Mouse (Mus musculus) gastrocnemius, adult 8-10 months (tissue): Measurements from ENCODE around the gene Gimap4. TPM values are rescaled to one million over a fixed set of nuclear protein-coding genes. Genes with fewer than 3 reads are reported as not detected.

ENCODE experiments used
- DNase-seq, 2 experiments: peaks; one replicate each; pipeline ENCODE4 v3.0.0; 2022; ENCODE audit warnings: low spot score in 2 of 2
- total RNA-seq, 4 experiments: library from RNA; stranded (reverse); gene quantifications; 2 replicates each; pipeline ENCODE4 v1.2.4; 2022

Gene Gimap4
- total RNA-seq, 4 experiments from 2014 or later: 2.5 to 4.5 (median 3.9) TPM

DNA sequence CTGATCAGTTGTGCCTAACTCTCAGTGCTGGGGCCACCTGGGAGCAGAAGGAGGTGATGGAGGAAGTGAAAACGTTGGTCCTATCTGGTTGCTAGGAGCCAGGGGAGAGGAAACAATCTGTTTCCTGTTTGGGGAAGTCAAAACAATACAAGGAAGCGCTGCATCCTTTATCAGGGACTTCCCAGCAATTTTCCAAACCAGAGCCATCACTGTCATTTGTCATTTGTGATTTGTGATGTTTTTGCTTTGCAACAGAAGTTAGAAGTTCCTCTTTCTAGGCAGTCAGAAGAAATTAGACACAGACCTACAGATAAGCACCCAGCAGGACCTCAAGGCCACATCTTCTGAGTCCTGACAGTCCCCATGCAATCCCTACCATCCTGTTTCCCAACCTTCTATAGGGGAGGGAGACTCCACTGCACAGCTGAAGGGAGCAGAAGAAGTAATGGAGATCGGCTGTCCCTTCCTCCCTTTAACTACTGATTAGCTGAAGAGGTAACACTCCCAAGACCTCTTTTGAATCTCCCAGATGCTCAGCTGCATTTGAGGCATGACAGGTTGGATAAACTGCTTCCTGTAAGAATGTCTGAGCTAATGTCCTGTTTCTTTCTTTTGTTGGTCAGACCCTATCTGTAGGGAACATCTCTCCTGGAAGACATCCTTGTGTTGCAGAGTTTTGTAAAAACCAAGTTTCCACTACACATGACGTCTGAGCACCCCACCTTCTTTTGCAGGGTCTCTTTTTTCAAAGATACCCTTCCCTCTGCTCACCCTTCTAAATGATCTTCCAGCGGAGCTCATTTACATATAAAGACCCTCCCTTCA is 16.1 kb downstream of the Gimap4 start:
- no peak for DNase-seq

DNA sequence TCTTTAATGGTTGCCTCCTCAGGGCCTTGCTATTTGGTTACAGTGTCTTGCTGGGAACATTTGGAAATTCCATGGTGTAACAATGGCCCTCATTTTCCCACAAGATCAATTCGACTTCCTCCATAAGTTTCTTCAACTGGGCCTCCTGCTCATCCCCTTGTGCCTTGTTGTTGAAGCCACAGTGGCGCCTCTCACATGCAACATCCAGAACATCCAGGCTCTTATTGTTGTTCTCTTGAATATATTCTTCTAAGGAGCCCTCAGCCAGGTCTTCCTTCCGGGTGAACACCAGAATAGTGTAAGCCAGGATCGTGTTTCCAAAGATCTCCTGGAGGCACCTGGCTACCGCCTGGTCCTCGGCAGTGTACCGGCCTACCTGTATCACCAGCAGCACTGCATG is 17.8 kb downstream of the Gimap4 start:
- no peak for DNase-seq

DNA sequence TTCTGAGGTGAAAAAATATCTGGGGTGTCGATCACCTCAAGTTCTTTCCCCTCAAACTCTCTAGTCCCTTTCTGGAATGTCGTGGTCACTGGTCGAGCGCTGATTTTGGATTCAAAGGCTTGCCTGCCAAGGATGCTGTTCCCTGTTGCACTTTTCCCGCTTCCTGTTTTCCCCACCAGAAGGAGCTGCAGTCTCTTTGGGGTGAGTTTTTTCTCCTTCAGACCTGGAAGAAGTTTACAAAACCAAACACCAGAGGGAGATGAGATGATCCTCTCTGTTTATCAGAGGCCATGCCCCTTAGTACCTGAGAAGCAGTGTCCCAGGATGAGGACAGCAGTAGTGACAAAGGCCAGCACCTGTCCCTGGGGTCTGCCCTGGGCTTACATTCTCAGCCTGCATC is 18.3 kb downstream of the Gimap4 start:
- DNase-seq: no peak

DNA sequence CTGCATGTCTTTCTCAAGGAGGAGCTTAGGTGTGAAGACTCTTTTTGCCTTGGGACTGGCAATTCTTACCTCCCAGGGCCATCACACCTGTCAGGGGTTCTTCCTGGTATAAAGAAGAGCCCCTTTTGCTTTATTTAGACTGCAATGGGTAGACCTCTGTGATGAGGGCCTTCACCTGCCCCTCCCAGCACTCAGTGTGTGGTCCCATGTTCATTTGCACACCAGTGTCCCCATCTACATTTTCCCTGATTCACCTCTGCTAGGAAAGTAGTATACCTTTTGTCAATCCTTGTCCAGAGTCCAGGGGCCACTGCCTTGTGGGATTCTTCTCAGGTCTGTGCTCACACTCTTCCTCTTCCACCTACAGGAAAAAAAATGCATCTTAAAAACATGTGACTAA is 19.8 kb downstream of the Gimap4 start:
- DNase-seq: no peak

DNA sequence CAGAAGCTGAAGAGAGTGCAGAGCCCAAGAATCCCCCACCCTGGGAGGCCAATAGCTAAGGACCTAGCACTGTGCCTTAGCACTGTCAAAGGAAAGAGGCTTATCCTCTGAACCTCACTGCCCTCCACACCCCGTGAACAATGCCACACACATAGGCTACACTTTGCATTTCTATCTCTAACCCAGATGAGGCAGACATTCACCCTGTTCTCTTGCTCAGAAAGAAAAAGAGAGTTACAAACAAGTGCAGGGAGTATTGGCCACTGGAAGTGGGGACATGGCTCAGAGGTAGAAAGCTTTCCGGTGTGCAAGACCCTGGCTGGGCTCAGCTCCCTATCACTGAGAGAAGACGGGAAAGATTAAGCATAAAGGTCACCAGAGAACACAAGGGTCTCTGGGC is 21.8 kb downstream of the Gimap4 start:
- DNase-seq: no peak

DNA sequence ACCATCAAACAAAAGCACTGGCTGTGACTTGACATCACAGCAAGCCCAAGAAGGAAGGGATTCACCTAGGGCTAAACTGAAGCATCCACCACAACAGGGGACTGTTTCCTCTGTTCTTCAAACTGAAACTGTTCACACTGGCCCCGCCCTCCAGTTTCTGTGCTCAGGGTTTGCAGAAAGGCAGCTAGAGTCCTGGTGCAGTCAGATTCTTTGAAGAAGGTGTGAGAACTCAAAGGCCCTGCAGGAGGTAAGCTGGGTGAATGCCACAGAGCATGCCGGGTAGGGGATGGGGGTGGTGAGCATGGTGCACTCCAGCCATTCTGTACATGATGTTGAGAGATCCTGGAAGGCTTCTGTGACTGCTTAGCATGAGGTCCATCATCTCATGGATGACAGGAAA is 34.1 kb downstream of the Gimap4 start, which contains the start of the genes Gm28053 and Gimap7:
Gene Gm28053, plus strand, starts transcription at position 153 of the 400 bp plus-strand sequence.
Gene Gimap7, plus strand, starts transcription at position 167 of the 400 bp plus-strand sequence.
- no peak for DNase-seq

DNA sequence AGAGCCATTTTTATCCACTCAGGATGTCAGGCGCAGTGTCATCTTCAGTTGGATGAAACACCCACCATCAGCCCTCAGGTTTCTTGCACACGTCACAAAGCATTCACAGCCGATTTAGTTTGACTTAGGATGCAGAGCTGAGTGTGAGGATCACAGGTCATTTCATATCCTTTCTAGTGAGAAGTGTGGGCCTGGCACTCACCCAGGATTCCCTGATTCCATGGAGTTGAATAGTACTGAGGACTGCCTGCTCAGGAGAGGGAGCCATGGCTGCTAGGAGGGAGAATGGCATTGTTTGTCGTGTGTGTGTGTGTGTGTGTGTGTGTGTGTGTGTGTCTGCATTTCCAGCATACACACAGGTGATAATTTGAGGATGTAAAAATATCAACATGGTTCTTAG is 36.0 kb downstream of the Gimap4 start:
- DNase-seq: no peak

DNA sequence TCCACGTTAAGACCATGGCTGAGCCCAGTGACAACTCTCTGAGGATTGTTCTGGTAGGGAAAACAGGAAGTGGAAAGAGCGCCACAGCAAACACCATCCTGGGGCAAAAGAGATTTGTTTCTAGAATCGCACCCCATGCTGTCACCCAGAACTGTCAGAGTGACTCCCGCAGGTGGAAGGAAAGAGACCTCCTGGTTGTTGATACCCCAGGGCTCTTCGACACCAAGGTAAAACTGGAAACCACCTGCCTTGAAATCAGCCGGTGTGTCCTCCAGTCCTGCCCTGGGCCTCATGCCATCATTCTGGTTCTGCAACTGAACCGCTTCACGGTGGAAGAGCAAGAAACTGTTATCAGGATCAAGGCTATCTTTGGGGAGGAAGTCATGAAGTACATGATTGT is 39.1 kb downstream of the Gimap4 start:
- DNase-seq: no peak

DNA sequence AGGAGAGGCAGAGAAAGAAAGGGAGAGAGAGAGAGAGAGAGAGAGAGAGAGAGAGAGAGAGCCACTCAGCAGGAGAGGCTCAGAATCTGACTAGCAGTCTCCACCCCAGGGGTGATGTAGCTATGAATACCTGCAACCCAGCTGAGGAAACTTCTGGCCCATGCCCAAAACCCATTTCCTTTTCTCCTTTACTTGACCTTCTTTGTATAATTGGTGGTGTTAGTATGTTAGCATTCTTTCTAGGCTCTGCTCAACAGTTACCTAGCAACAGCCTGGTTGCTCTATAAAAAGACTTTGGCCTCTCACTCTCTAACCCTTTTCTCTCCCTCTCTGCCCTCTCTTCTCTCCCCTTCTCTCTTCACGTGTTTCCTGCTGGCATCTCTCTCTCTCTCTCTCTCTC is 41.1 kb downstream of the Gimap4 start:
- DNase-seq: no peak

DNA sequence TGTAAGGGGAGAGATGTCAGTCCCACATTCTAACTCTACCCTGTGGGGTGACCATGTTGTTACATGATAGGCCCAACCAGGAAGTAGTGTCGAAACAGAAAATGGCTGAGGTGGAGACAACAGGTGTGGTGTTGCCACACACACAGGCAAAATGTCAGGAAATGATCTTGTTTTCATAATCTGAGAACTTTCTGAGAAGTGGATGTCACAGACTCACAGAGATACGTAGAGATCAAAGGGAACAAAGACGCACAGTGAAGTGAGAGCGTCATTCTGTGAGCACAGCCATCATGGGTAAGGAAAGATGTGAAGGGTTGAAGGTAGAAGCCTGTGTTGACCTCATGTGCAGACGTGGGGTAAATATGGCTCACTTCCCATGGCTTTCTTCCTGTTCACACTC is 43.4 kb downstream of the Gimap4 start:
- no peak for DNase-seq

DNA sequence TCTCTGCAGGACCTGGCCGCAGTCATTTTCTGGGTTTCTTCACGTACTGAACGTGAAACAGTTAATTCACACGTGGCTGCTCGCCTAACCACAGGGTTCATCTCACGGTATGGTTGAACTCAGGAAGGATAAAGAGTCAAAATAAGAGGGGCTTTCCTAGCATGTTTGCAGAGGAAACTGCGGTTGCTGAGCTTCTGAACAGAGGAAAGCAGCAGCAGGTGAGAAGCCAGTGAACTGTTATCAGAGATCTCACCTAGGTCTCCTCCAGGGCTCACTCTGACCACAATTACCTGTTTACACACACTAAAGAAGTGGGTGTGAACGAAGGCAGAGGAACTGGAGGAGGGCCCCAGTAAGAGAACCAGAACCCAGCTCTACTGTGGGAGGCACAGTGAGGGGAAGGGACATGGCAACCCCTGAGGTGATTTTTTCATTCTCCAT is 48.5 kb downstream of the Gimap4 start:
- DNase-seq: no peak

DNA sequence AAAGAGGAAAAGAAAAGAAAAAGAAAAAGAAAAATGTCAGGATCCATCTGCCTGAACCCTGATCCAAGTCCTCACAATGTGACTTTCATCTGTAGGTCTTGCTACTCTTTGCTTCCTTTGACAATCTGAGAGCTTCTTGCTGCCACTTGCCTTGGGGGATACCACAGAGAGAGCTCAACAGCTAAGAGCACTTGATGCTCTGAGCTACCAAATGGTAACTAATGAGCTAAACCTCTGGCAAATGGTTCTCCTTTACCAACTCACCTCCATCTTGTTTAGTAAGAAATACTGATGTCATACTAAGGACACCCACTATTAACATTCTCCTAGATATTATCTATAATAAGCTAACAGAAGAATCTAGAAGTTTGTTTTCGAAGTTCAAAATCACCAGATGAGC is 49.3 kb downstream of the Gimap4 start:
- no peak for DNase-seq

DNA sequence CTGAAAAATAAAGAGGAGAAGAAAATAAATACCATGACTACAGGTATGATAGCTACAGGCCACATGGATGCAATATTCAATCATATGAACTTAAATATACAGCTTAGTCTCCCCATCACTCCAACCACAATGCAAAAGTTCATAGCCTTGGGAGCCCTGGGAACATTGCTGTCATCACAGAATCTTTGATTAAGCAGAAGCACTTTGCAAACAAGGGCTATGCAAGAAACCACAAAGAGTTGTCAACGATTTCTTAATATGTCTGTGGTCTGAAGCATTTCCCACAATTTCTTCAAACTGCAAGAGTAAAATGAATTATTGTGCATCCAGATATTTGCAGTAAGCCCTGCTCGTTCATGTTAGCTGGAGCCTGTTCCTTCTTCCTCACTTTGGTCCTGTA is 52.7 kb downstream of the Gimap4 start:
- no peak for DNase-seq

DNA sequence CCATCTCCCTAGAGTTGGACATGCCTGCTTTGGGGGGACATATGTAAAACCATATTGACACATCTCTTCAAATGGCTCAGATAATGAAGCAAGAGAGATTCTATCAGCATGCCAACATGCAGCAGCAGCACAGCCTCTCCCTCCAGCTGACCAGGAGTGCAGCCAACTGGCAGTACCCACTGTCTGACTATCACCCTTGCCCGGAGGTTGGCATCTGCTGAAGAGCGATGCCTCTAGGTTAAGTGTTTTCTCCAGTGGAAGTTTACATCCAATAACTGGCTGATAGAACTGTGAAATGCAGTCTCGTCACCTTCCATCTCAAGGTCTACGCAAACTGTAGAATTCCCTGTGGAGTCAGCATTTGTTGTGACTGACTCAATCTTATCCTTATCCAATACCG is 53.3 kb downstream of the Gimap4 start:
- no peak for DNase-seq

DNA sequence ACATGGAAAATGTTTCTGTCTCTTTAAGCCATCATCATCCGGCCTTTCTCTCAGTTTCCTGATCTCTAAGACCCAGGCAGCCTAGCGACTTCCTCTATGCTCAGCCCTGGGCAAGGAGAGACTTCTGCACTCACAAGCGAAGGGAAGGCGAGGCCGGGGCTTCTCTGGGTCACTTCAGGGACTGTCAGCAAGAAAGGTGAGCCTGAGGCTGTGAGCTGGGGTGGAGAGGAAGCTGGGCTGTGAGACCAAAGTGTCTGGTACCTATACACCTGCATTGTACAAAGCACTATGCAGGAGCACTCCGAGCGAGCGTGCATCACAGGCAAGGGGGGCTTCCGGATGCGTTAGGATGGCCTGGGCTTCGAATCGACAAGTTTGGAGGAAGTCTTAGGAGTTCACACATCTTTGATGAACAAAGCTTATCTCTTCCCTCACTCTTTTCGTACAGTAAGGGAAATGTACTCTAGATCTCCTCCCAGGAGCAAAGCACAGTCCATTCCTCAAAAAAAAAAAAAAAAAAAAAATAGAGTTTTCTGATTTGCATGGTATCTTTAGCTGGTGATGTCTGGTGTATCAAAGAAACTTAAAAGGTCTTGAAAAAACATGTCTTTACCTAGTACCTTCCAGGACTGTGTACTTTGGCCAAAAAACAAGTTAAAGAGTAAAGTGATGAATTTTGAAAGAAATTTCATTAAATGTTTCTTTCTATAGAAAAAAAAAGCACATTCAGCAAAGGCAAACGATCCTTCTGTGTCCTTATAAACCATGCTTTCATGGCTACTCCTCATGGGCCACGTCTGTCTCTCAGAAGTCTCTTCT is 54.8 kb downstream of the Gimap4 start, which contains the start of gene Gimap1:
Gene Gimap1, plus strand, starts transcription at position 94 of the 819 bp plus-strand sequence.
- DNase-seq: no peak

DNA sequence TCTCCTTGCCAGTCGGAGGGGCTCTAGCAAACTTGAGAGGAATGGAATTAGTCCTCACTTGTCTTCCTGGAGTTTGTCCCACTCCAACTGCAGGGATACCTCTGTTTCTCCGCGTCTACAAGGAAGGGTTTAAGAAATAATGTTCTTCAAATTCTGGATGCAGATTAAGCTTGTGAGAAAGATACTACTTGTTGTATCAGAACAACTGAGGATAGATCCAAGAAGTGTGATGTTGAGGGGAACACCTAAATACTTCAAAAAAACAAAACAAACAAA is 55.4 kb downstream of the Gimap4 start:
- DNase-seq: no peak

DNA sequence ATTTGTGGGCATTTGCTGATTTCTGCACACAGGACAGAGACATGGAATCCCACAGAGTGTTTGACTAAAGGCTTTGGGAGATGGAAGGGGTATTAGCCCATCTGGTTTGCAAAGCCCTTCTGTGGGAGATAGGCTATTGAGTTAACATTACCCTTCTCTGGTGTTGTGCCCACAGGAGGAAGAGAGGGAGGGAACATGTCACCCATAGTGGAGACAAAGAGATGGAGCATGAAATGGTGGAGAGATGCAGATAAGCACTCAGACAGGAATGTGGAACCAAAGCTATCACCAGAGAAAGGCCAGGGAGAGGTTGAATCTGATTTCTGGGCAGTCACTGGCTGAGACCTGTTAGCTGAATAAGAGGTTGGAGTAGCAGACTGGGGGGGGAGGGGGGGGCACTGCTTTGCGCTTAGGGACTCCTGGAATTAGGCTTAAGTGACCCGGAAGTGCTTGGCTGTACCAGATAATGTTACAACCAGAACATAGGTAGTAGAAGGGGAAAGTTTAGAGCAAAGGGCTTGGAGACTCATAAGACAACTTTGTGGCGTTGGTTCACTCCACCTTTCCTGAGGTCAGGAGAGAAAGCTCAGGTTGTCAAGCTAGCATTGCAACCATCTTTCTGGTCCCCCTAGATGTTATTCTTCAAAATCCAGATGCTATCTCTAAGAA is 56.3 kb downstream of the Gimap4 start:
- DNase-seq: no peak

DNA sequence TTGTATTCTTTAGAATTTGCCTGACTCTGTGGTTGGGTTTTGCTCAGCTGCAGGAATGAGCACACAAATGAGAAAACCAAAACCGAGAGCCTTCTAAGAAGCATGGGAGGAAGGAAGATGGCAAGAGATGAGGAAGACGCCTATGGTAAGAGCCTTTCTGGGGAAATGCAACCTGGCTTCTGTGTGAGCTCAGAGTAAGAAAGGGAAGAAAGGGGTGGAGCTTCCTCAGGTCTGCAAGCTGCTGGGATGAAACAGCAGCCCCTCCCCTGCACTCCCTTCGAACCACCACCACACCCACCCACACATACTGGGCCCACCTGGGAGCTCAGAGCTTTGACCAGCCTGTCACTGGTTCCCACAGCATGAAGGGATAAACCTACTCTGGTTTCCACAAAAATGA is 56.9 kb downstream of the Gimap4 start:
- no peak for DNase-seq
